In the genomic region with DNA sequence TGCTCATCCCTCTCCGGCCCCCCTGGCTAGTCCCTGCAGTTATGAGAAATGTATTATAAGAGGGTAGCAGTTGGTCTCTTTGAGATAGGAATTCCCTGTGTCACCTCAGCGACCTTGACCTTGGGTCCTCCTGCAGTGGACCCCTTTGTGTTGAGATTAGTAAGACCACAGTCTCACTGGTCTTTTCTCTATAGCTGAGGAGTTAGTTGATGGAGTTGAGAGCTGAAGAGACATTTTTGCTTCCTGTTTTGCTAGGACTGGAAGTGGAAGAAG, we compare ENCODE assay signal across 13 mouse cellular contexts. TPM values are rescaled to one million over a fixed set of nuclear protein-coding genes. Genes with fewer than 3 reads are reported as not detected.
DNase-seq lines count a peak whose midpoint lies in the region; ATAC-seq and TF ChIP-seq lines count a peak whose summit lies in the region.
"Had no signal": no experiment of that assay in that cellular context is flagged by ENCODE, and none has a peak within 500 bp of the region (broad histone marks: within the 10 kb centered on the region; RNA-seq: fewer than 3 reads in every experiment).

No protein-coding gene starts in this region.

- no peaks in the 10 kb centered on the region; the same call in 1 of the 2 replicates for H3K36me3 ChIP-seq in lung, embryonic 16.5 days (ENCODE audit: control insufficient read depth, insufficient read depth, low read length)
- no peaks in the 10 kb centered on the region for H3K36me3 ChIP-seq in hindbrain, embryonic 15.5 days
- H3K36me3 ChIP-seq in neural tube, embryonic 15.5 days = peaks cover 10% of the 10 kb centered on the region; the same call in 1 of the 2 replicates
- no peaks in the 10 kb centered on the region for H3K36me3 ChIP-seq in liver, embryonic 12.5 days
- H3K36me3 ChIP-seq: forebrain, embryonic 15.5 days had no signal

- no peaks in the 10 kb centered on the region for H3K27me3 ChIP-seq in lung, embryonic 16.5 days (ENCODE audit: control insufficient read depth, insufficient read depth, low read depth, low read length)
- H3K27me3 ChIP-seq in hindbrain, embryonic 15.5 days = 0 out of 2 replicates have a peak, but pooled peaks cover 2% of the 10 kb centered on the region
- H3K27me3 ChIP-seq in neural tube, embryonic 15.5 days (replicated peaks) = no peaks in the 10 kb centered on the region
- peaks cover 57% of the 10 kb centered on the region for H3K27me3 ChIP-seq in liver, embryonic 12.5 days (replicated peaks)

- DNase-seq in heart, adult 11 months = peak; percentile 80
- no peak for DNase-seq in heart, postnatal 14 days
- no peak for DNase-seq in lung, adult 18-20 months
- DNase-seq in layer of hippocampus, adult 2 months (ENCODE audit: low spot score in 2 of 2) = no peak
- DNase-seq: adrenal gland, adult 8-10 months; right cerebral cortex, postnatal 14 days had no signal

- intact Hi-C loops in heart, postnatal 14 days (cut with DNase I) = loop anchor here (5.0 kb wide), 2 partner anchors 81 to 96 kb away; a partner anchor contains a TSS

- H3K4me2 ChIP-seq in lung, embryonic 16.5 days (ENCODE audit: low read depth, low read length) = no peak overlapping the region
- H3K4me2 ChIP-seq in hindbrain, embryonic 15.5 days = peak overlapping the region; percentile 92; the same call in 1 of the 2 replicates
- H3K4me2 ChIP-seq in neural tube, embryonic 15.5 days = peak overlapping the region; percentile 94
- H3K4me2 ChIP-seq in liver, embryonic 12.5 days = no peak overlapping the region
- H3K4me2 ChIP-seq: forebrain, embryonic 15.5 days had no signal

- H3K9ac ChIP-seq in lung, embryonic 16.5 days (ENCODE audit: low read length) = peak overlapping the region; percentile 9; the same call in 1 of the 2 replicates
- H3K9ac ChIP-seq in hindbrain, embryonic 15.5 days = no peak overlapping the region
- H3K9ac ChIP-seq in neural tube, embryonic 15.5 days (replicated peaks) = no peak overlapping the region
- H3K9ac ChIP-seq in liver, embryonic 12.5 days = no peak overlapping the region
- H3K9ac ChIP-seq: forebrain, embryonic 15.5 days had no signal

- WGBS in lung, embryonic 16.5 days = 48% methylated on average over 2 of the region's 2 CpGs
- WGBS in hindbrain, embryonic 15.5 days = 75% methylated on average over 2 of the region's 2 CpGs
- 75% methylated on average over 2 of the region's 2 CpGs for WGBS in neural tube, embryonic 15.5 days
- 58% methylated on average over 2 of the region's 2 CpGs for WGBS in liver, embryonic 12.5 days (ENCODE audit: insufficient replicate concordance)

- peaks cover 34% of the 10 kb centered on the region for H3K4me1 ChIP-seq in lung, embryonic 16.5 days (replicated peaks; ENCODE audit: control insufficient read depth, insufficient read depth, low read length)
- H3K4me1 ChIP-seq in hindbrain, embryonic 15.5 days (replicated peaks) = peaks cover 34% of the 10 kb centered on the region
- peaks cover 30% of the 10 kb centered on the region for H3K4me1 ChIP-seq in neural tube, embryonic 15.5 days
- H3K4me1 ChIP-seq in liver, embryonic 12.5 days = peaks cover 15% of the 10 kb centered on the region

- H3K9me3 ChIP-seq in lung, embryonic 16.5 days (ENCODE audit: control insufficient read depth, low read length) = no peaks in the 10 kb centered on the region
- H3K9me3 ChIP-seq in hindbrain, embryonic 15.5 days = no peaks in the 10 kb centered on the region
- no peaks in the 10 kb centered on the region for H3K9me3 ChIP-seq in neural tube, embryonic 15.5 days (replicated peaks)
- H3K9me3 ChIP-seq in liver, embryonic 12.5 days (replicated peaks) = no peaks in the 10 kb centered on the region
- H3K9me3 ChIP-seq: forebrain, embryonic 15.5 days had no signal

- peak overlapping the region; percentile 73 for H3K27ac ChIP-seq in lung, embryonic 16.5 days (ENCODE audit: low read length)
- no peak overlapping the region for H3K27ac ChIP-seq in hindbrain, embryonic 15.5 days (replicated peaks)
- no peak overlapping the region for H3K27ac ChIP-seq in neural tube, embryonic 15.5 days (replicated peaks)
- H3K27ac ChIP-seq in liver, embryonic 12.5 days = no peak overlapping the region
- H3K27ac ChIP-seq in layer of hippocampus, adult 2 months = no peak overlapping the region
- H3K27ac ChIP-seq: forebrain, embryonic 15.5 days had no signal

- no peak overlapping the region for H3K4me3 ChIP-seq in lung, embryonic 16.5 days (ENCODE audit: low read length)
- no peak overlapping the region for H3K4me3 ChIP-seq in hindbrain, embryonic 15.5 days
- no peak overlapping the region for H3K4me3 ChIP-seq in neural tube, embryonic 15.5 days (replicated peaks)
- no peak overlapping the region for H3K4me3 ChIP-seq in liver, embryonic 12.5 days
- H3K4me3 ChIP-seq in layer of hippocampus, adult 2 months = no peak overlapping the region
- H3K4me3 ChIP-seq: forebrain, embryonic 15.5 days had no signal

- TF ChIP-seq CTCF in layer of hippocampus, adult 2 months (conservative IDR thresholded peaks at IDR 0.05) = no peak

- no peak for ATAC-seq in lung, embryonic 16.5 days (ENCODE audit: low read depth)
- ATAC-seq in hindbrain, embryonic 15.5 days (ENCODE audit: low FRiP score, low read depth) = no peak
- ATAC-seq in neural tube, embryonic 15.5 days (ENCODE audit: low FRiP score) = no peak
- no peak for ATAC-seq in liver, embryonic 12.5 days
- ATAC-seq: forebrain, embryonic 15.5 days had no signal

RNA-seq across cellular contexts. Expression of a gene that starts 2.8 kb away (rescaled TPM):
- total RNA-seq in heart, postnatal 14 days (2021) = 1 to 10 TPM; 1.5 to 1.7 TPM
- 5.3 and 5.7 TPM in 2 replicates for polyA plus RNA-seq in lung, embryonic 16.5 days (2015; fragmentation: Nextera tagmentation; extraction: Ambion mirVana)
- 7.3 and 8.0 TPM in 2 replicates for polyA plus RNA-seq in hindbrain, embryonic 15.5 days (2015; fragmentation: Nextera tagmentation; extraction: Ambion mirVana)
- 6.9 and 7.1 TPM in 2 replicates for polyA plus RNA-seq in neural tube, embryonic 15.5 days (2015; fragmentation: Nextera tagmentation; extraction: Ambion mirVana)
- 1.3 and 1.4 TPM in 2 replicates for polyA plus RNA-seq in liver, embryonic 12.5 days (2016; fragmentation: Nextera tagmentation; extraction: Ambion mirVana)
- total RNA-seq in layer of hippocampus, adult 2 months (2021) = 1 to 10 TPM; 1.5 to 2.7 TPM
- total RNA-seq: hematopoietic stem cell, adult 5-6 weeks had no signal

RNA-seq across cellular contexts. Expression of a gene that starts 26.8 kb away (rescaled TPM):
- 1 to 10 TPM; 3.3 to 5.5 TPM for total RNA-seq in heart, postnatal 14 days (2021)
- 4.5 and 4.9 TPM in 2 replicates for polyA plus RNA-seq in lung, embryonic 16.5 days (2015; fragmentation: Nextera tagmentation; extraction: Ambion mirVana)
- polyA plus RNA-seq in hindbrain, embryonic 15.5 days (2015; fragmentation: Nextera tagmentation; extraction: Ambion mirVana) = 4.7 and 5.1 TPM in 2 replicates
- polyA plus RNA-seq in neural tube, embryonic 15.5 days (2015; fragmentation: Nextera tagmentation; extraction: Ambion mirVana) = 4.7 and 5.5 TPM in 2 replicates
- 6.4 and 7.1 TPM in 2 replicates for polyA plus RNA-seq in liver, embryonic 12.5 days (2016; fragmentation: Nextera tagmentation; extraction: Ambion mirVana)
- 10 to 100 TPM; 13.3 to 14.8 TPM for total RNA-seq in layer of hippocampus, adult 2 months (2021)

RNA-seq across cellular contexts. Expression of a gene that starts 27.9 kb away (rescaled TPM):
- not detected for total RNA-seq in heart, postnatal 14 days (2021)
- polyA plus RNA-seq in lung, embryonic 16.5 days (2015; fragmentation: Nextera tagmentation; extraction: Ambion mirVana) = 3.6 and 5.1 TPM in 2 replicates
- polyA plus RNA-seq in hindbrain, embryonic 15.5 days (2015; fragmentation: Nextera tagmentation; extraction: Ambion mirVana) = 0.31 and 1.1 TPM in 2 replicates
- polyA plus RNA-seq in neural tube, embryonic 15.5 days (2015; fragmentation: Nextera tagmentation; extraction: Ambion mirVana) = not detected in 2 replicates
- not detected in 2 replicates for polyA plus RNA-seq in liver, embryonic 12.5 days (2016; fragmentation: Nextera tagmentation; extraction: Ambion mirVana)
- under 1 TPM in 1 of 2 experiments, not detected in 1; 0.38 TPM for total RNA-seq in layer of hippocampus, adult 2 months (2021)
- total RNA-seq: adrenal gland, adult 8-10 months; hematopoietic stem cell, adult 5-6 weeks; liver, adult 2 months had no signal

RNA-seq across cellular contexts. Expression of a gene that starts 35.1 kb away (rescaled TPM):
- 1 to 10 TPM; 1.8 to 3.1 TPM for total RNA-seq in heart, postnatal 14 days (2021)
- 3.0 and 3.2 TPM in 2 replicates for polyA plus RNA-seq in lung, embryonic 16.5 days (2015; fragmentation: Nextera tagmentation; extraction: Ambion mirVana)
- 24.9 and 25.0 TPM in 2 replicates for polyA plus RNA-seq in hindbrain, embryonic 15.5 days (2015; fragmentation: Nextera tagmentation; extraction: Ambion mirVana)
- 19.5 and 22.5 TPM in 2 replicates for polyA plus RNA-seq in neural tube, embryonic 15.5 days (2015; fragmentation: Nextera tagmentation; extraction: Ambion mirVana)
- 2.2 and 2.8 TPM in 2 replicates for polyA plus RNA-seq in liver, embryonic 12.5 days (2016; fragmentation: Nextera tagmentation; extraction: Ambion mirVana)
- 1 to 10 TPM; 6.9 to 7.2 TPM for total RNA-seq in layer of hippocampus, adult 2 months (2021)

RNA-seq across cellular contexts. Expression of a gene that starts 57.3 kb away (rescaled TPM):
- total RNA-seq in heart, postnatal 14 days (2021) = 100 to 1,000 TPM; 590 to 604 TPM
- polyA plus RNA-seq in lung, embryonic 16.5 days (2015; fragmentation: Nextera tagmentation; extraction: Ambion mirVana) = 858 and 904 TPM in 2 replicates
- 468 and 502 TPM in 2 replicates for polyA plus RNA-seq in hindbrain, embryonic 15.5 days (2015; fragmentation: Nextera tagmentation; extraction: Ambion mirVana)
- 530 and 610 TPM in 2 replicates for polyA plus RNA-seq in neural tube, embryonic 15.5 days (2015; fragmentation: Nextera tagmentation; extraction: Ambion mirVana)
- polyA plus RNA-seq in liver, embryonic 12.5 days (2016; fragmentation: Nextera tagmentation; extraction: Ambion mirVana) = 960 and 969 TPM in 2 replicates
- total RNA-seq in layer of hippocampus, adult 2 months (2021) = 100 to 1,000 TPM; 509 to 527 TPM

Comparison
In these comparisons a context has a peak if more than half of its experiments do, and no peak if none do; other contexts are left out.
1. H3K4me2 ChIP-seq: peak in hindbrain, embryonic 15.5 days (single experiment) and neural tube, embryonic 15.5 days (single experiment); none in lung, embryonic 16.5 days (single experiment) and liver, embryonic 12.5 days (single experiment).